Mouse (Mus musculus) olfactory bulb, adult 2 months (tissue): ENCODE data around the gene Hoxd9.

ENCODE experiments used
- CTCF ChIP-seq: fragments of 200-500 bp; IDR thresholded peaks from 2 replicates; pipeline ENCODE4 v1.5.1; 2012; ENCODE audit warnings: low read depth, mild to moderate bottlenecking, low read length, moderate library complexity; ENCODE audit not compliant: insufficient read depth
- POLR2A ChIP-seq: fragments of 200-500 bp; IDR thresholded peaks from 2 replicates; pipeline ENCODE4 v1.6.1; 2012; ENCODE audit warnings: mild to moderate bottlenecking, low read depth, low read length, moderate library complexity; ENCODE audit not compliant: insufficient read depth

DNA sequence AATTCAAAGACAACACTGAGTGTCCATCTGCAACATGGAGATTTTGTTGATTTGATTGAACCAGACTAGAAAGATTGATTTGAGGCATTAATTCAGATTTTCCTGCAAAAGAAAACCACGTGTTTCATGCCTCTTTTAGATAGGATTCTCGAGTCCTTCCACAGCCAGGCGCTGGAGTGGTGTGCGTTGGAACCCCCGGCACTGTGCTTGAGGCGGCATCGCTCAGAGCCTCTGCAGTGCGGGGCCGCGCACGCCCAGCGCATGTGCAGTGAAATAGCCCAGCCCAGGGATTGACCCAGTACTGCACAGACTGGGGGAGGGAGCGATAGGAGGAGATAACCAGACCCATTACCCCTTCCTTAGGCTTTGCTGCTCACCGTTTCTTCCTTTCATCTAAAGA lies 17.4 kb downstream of the Hoxd9 start:
- TF ChIP-seq CTCF: no peak
- no peak for TF ChIP-seq POLR2A
